Mouse (Mus musculus): ENCODE measurements around the gene Sbk1. TPM values are rescaled to one million over a fixed set of nuclear protein-coding genes. Genes with fewer than 3 reads are reported as not detected.

Gene Sbk1
- 2.5 and 5.0 TPM in 2 replicates for total RNA-seq (2015; ENCODE audit: low replicate concordance)
- total RNA-seq (2017; ENCODE audit: low replicate concordance) = 3.4 and 4.0 TPM in 2 replicates

GRCm38 (mm10) chr7:126271712-126272683, at the start of gene Sbk1:
Sbk1 (plus strand) TSS chr7:126272619.
- ATAC-seq (replicated peaks; ENCODE audit: low FRiP score, poor library complexity, severe bottlenecking) = peak; percentile 74

- no peak for ATAC-seq (replicated peaks; ENCODE audit: low FRiP score, poor library complexity, severe bottlenecking)
Observed at GRCm38 (mm10) chr7:126222753-126223152, 49.7 kb upstream of the Sbk1 start.

- ATAC-seq (replicated peaks; ENCODE audit: low FRiP score, poor library complexity, severe bottlenecking) = no peak
Observed at GRCm38 (mm10) chr7:126226136-126226535, 46.3 kb upstream of the Sbk1 start.

- no peak for ATAC-seq (replicated peaks; ENCODE audit: low FRiP score, poor library complexity, severe bottlenecking)
Observed at GRCm38 (mm10) chr7:126230357-126231148, 41.9 kb upstream of the Sbk1 start.

- ATAC-seq (replicated peaks; ENCODE audit: low FRiP score, poor library complexity, severe bottlenecking) = no peak
Observed at GRCm38 (mm10) chr7:126232345-126233071, 39.9 kb upstream of the Sbk1 start.

- no peak for ATAC-seq (replicated peaks; ENCODE audit: low FRiP score, poor library complexity, severe bottlenecking)
Observed at GRCm38 (mm10) chr7:126234611-126235010, 37.8 kb upstream of the Sbk1 start.

GRCm38 (mm10) chr7:126236083-126236793, 36.2 kb upstream of the Sbk1 start:
- ATAC-seq (replicated peaks; ENCODE audit: low FRiP score, poor library complexity, severe bottlenecking) = no peak

GRCm38 (mm10) chr7:126236794-126237192, 35.6 kb upstream of the Sbk1 start:
- ATAC-seq (replicated peaks; ENCODE audit: low FRiP score, poor library complexity, severe bottlenecking) = no peak

GRCm38 (mm10) chr7:126240814-126241360, 31.5 kb upstream of the Sbk1 start:
- ATAC-seq (replicated peaks; ENCODE audit: low FRiP score, poor library complexity, severe bottlenecking) = no peak

- ATAC-seq (replicated peaks; ENCODE audit: low FRiP score, poor library complexity, severe bottlenecking) = no peak
Observed at GRCm38 (mm10) chr7:126244168-126244750, 28.2 kb upstream of the Sbk1 start.

GRCm38 (mm10) chr7:126248088-126248487, 24.3 kb upstream of the Sbk1 start:
- no peak for ATAC-seq (replicated peaks; ENCODE audit: low FRiP score, poor library complexity, severe bottlenecking)

GRCm38 (mm10) chr7:126248641-126249141, 23.7 kb upstream of the Sbk1 start:
- no peak for ATAC-seq (replicated peaks; ENCODE audit: low FRiP score, poor library complexity, severe bottlenecking)

GRCm38 (mm10) chr7:126249146-126249545, 23.3 kb upstream of the Sbk1 start:
- no peak for ATAC-seq (replicated peaks; ENCODE audit: low FRiP score, poor library complexity, severe bottlenecking)

- ATAC-seq (replicated peaks; ENCODE audit: low FRiP score, poor library complexity, severe bottlenecking) = no peak
Observed at GRCm38 (mm10) chr7:126249986-126250385, 22.4 kb upstream of the Sbk1 start.

GRCm38 (mm10) chr7:126250481-126250880, 21.9 kb upstream of the Sbk1 start:
- ATAC-seq (replicated peaks; ENCODE audit: low FRiP score, poor library complexity, severe bottlenecking) = no peak

- no peak for ATAC-seq (replicated peaks; ENCODE audit: low FRiP score, poor library complexity, severe bottlenecking)
Observed at GRCm38 (mm10) chr7:126251698-126252097, 20.7 kb upstream of the Sbk1 start.

- ATAC-seq (replicated peaks; ENCODE audit: low FRiP score, poor library complexity, severe bottlenecking) = no peak
Observed at GRCm38 (mm10) chr7:126252230-126252629, 20.2 kb upstream of the Sbk1 start.

Data from erythroid progenitor cell, adult 5-6 weeks (primary cell).